Mouse (Mus musculus): ENCODE measurements around the gene Zfp26. TPM values are rescaled to one million over a fixed set of nuclear protein-coding genes. Genes with fewer than 3 reads are reported as not detected.
A peak's percentile ranks its signal among the peaks of the same experiment; 100 is the strongest.

The Zfp26 gene
- polyA plus RNA-seq (2011; ENCODE audit: insufficient read depth, insufficient read length, low replicate concordance, missing spikeins), result 2.4 and 6.6 TPM in 2 replicates

DNA sequence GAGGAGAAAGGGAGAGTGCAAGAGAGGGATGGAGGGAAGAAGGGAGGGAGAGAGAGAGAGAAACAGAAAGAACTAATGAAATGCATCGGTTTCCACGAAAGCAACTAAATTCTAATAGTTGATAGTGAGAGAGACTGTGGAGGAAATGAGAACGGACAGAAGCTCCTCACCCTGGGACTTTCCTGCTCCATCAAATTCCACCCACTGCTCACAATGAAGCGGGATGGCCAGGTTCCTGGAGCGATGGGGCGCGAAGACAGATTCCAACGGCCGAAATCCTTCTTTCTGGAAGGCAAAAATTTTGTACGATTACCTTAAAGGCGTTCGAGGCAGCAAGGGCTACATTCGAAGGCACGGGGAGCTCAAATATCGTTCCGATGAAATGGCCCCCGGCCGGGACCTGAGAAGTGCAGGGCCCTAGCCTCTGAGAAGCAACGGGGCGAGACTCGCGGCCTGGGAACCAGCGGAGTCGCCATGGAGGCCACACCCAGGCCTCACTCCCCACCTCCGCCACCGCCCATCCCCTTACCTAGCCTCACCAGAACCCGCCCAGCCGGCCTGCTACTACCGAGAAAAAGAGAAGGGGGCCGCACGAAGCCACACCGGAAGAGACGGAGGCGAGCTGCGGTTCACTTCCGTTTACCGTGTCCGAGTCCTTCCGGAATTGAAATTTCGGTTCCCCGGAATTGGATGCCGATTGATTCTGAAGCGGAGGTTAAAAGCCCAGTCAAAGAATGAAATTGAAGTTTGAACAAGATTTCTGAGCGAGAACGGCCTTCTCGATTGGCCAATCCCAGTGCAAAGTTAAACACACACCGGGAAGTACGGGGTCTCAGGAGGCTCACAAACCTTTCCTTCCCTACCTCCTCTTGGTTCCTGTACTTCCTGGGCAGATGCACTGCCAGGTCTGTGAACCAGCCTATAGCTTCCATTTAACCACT, at the start of gene Zfp26:
Gene Zfp26 (minus strand): TSS at position 786 of the 941 bp plus-strand sequence.
- WGBS, result under 1% methylated on average over 48 of the region's 48 CpGs
- Histone ChIP-seq H3K4me3 (replicated peaks; ENCODE audit: control insufficient read depth, low read depth, low read length) (peak within 1 kb of the TSS; percentile 85), H3K4me1 (ENCODE audit: control insufficient read depth, insufficient read depth, low read length) (no peaks in the 10 kb centered on the region; the same call in 1 of the 2 replicates), H3K27ac (ENCODE audit: control insufficient read depth, insufficient read depth, low read depth, low read length, poor library complexity) (peak within 1 kb of the TSS; percentile 73)
- TF ChIP-seq POLR2A (IDR thresholded peaks at IDR 0.05; ENCODE audit: borderline replicate concordance, control insufficient read depth, low read depth, low read length) (peak; percentile 36; the same call in 1 of the 2 replicates), CTCF (IDR thresholded peaks at IDR 0.05; ENCODE audit: control insufficient read depth, insufficient read depth, low read length) (no peak)

DNA sequence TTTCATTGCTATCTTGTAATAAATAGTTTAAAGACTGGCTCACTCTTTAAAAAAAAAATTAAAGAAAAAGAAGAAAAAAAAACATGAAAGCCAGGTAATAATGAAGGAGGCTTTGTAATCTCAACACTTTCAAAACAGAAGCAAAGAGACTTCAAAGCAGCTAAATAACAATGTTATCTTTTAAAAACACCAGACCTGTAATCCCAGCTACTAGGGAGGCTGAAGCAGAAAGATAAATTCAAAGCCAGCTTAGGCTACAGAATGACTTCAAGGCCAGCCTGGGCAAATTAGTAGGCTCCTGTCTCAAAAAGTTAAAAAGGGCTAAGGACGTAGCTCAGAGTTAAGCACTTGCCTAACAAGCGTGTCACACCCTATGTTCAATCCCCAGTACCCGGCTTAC, 49.7 kb upstream of the Zfp26 start:
- WGBS, result 55% methylated on average over 3 of the region's 3 CpGs
- no peaks in the 10 kb centered on the region; the same call in 1 of the 2 replicates for H3K4me1 ChIP-seq (ENCODE audit: control insufficient read depth, insufficient read depth, low read length)

DNA sequence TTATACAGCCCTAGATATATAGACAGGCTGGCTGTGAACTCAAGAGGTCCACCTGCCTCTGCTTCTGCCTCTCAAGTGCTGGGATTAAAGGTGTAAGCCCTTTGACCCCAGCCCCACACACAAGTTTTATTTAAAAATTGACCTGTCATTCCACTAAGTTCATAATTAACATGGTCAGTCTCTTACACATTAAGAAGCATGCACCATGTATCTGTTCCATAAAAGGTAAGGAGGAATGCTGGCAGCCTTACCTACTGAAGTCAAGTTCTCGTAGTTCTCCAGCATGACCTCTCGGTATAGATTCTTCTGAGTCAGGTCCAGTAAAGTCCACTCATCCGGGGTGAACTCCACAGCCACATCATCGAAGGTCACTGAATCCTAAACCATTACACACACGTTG, 44.8 kb upstream of the Zfp26 start:
- TF ChIP-seq CTCF (IDR thresholded peaks at IDR 0.05; ENCODE audit: control insufficient read depth, insufficient read depth, low read length) (no peak), POLR2A (IDR thresholded peaks at IDR 0.05; ENCODE audit: borderline replicate concordance, control insufficient read depth, low read depth, low read length) (no peak)
- no peak overlapping the region for H3K4me3 ChIP-seq (replicated peaks; ENCODE audit: control insufficient read depth, low read depth, low read length)
- WGBS, result 91% methylated on average over 5 of the region's 5 CpGs
- H3K4me1 ChIP-seq (ENCODE audit: control insufficient read depth, insufficient read depth, low read length), result no peaks in the 10 kb centered on the region
- no peak overlapping the region for H3K27ac ChIP-seq (ENCODE audit: control insufficient read depth, insufficient read depth, low read depth, low read length, poor library complexity)

More for the DNA sequence above, 49.7 kb upstream of the Zfp26 start:
- no peak for TF ChIP-seq CTCF (IDR thresholded peaks at IDR 0.05; ENCODE audit: control insufficient read depth, insufficient read depth, low read length)
- no peak overlapping the region for H3K4me3 ChIP-seq (replicated peaks; ENCODE audit: control insufficient read depth, low read depth, low read length)
- H3K27ac ChIP-seq (ENCODE audit: control insufficient read depth, insufficient read depth, low read depth, low read length, poor library complexity), result no peak overlapping the region

DNA sequence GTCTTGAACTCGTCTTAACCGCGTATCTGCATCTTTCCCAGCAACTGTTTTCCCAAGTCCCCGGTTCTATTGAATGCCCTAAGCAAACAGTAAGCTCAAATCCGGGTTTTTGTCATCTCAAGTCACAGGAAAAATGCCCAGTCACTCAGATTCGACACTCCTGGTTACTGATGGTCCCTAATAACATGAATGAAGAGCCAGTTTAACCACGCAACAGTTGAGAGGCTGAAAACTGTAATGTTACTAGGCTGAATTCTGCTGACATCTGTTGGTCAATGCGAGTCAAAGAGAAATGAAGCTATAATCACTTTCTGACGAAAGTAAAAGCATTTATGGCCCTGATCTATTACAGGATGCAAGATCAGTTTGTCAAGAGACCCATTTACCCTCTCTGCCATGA, 33.3 kb upstream of the Zfp26 start:
- H3K27ac ChIP-seq (ENCODE audit: control insufficient read depth, insufficient read depth, low read depth, low read length, poor library complexity), result peak overlapping the region; percentile 100; the same call in 1 of the 2 replicates
- H3K4me1 ChIP-seq (ENCODE audit: control insufficient read depth, insufficient read depth, low read length), result no peaks in the 10 kb centered on the region; the same call in 1 of the 2 replicates
- TF ChIP-seq POLR2A (IDR thresholded peaks at IDR 0.05; ENCODE audit: borderline replicate concordance, control insufficient read depth, low read depth, low read length) (no peak), CTCF (IDR thresholded peaks at IDR 0.05; ENCODE audit: control insufficient read depth, insufficient read depth, low read length) (no peak)
- H3K4me3 ChIP-seq (replicated peaks; ENCODE audit: control insufficient read depth, low read depth, low read length), result peak overlapping the region; percentile 91
- 2% methylated on average over 9 of the region's 9 CpGs for WGBS

DNA sequence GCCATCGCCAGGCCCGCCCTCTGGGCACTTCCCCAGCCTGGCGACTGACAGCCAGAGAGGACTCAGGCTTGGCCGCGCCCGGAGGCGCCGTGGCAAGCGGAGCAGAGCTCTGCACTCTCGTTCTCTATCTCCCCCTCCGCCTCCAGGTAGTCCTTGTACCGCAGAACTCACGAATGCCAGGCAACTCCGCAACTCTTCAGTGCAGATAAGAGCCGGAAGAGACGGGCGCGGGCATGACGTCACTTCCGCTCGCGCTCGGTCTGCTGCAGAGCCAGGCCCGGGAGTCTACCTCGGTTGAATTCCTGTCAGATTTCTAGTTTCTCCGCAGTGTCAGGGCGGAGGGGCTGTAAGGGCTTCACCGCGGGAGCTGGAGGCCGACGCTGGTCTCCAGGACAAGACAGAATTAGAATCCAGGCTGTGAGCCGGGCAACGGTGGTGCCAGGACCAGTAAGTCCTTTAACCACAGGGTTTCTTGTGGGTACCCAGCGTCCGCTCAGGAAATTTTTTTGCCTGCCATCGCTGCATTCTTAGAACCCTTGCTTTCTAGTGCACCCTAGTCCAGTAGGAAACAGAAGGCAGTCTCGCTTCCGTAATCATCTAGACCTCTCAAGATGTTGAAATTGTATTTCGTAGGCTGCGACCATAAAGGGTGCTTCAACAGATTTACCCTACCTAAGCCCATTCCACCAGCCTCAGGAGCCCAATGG, 32.7 kb upstream of the Zfp26 start, which contains the start of gene Zfp426:
Gene Zfp426 (minus strand): TSS at position 220 of the 707 bp plus-strand sequence.
- WGBS, result under 1% methylated on average over 40 of the region's 40 CpGs
- Histone ChIP-seq H3K4me3 (replicated peaks; ENCODE audit: control insufficient read depth, low read depth, low read length) (peak within 1 kb of the TSS; percentile 91), H3K27ac (ENCODE audit: control insufficient read depth, insufficient read depth, low read depth, low read length, poor library complexity) (peak within 1 kb of the TSS; percentile 100), H3K4me1 (ENCODE audit: control insufficient read depth, insufficient read depth, low read length) (no peaks in the 10 kb centered on the region; the same call in 1 of the 2 replicates)
- peak; percentile 90 for TF ChIP-seq POLR2A (IDR thresholded peaks at IDR 0.05; ENCODE audit: borderline replicate concordance, control insufficient read depth, low read depth, low read length)
- TF ChIP-seq CTCF (IDR thresholded peaks at IDR 0.05; ENCODE audit: control insufficient read depth, insufficient read depth, low read length), result no peak

DNA sequence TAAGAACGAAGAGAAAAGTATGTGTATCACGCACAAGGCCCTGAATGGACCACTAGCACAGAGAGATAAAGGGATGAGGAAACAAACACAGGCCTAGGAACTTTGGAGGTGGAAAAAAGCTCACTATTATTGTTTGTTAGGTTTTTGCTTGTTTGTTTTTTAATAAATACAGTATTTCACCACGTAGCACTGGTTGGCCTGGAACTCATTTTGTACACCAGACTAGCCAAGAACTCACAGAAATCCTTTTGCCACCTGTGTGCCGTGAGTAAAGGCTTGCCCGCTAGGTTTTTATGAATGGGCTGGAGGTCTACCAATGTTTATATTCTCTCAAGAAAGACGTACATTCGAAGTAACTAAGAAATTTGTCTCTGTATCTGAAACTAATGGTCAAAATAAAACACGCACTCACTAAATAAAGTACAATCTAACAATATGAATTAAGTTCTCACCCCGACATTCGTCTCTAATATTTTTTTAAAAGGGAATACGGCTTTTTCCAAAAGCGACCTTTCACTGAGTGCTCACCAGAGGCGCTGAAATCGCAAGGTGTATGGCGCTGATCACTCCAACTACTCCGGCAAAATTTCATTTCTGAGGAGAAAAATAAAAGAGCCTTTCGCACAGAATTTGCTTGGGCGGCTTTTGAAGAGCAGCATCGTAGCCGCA, 32.0 kb upstream of the Zfp26 start:
- peak overlapping the region; percentile 91 for H3K4me3 ChIP-seq (replicated peaks; ENCODE audit: control insufficient read depth, low read depth, low read length)
- no peaks in the 10 kb centered on the region; the same call in 1 of the 2 replicates for H3K4me1 ChIP-seq (ENCODE audit: control insufficient read depth, insufficient read depth, low read length)
- peak overlapping the region; percentile 100 for H3K27ac ChIP-seq (ENCODE audit: control insufficient read depth, insufficient read depth, low read depth, low read length, poor library complexity)
- TF ChIP-seq POLR2A (IDR thresholded peaks at IDR 0.05; ENCODE audit: borderline replicate concordance, control insufficient read depth, low read depth, low read length) (no peak), CTCF (IDR thresholded peaks at IDR 0.05; ENCODE audit: control insufficient read depth, insufficient read depth, low read length) (no peak)
- WGBS, result 6% methylated on average over 20 of the region's 20 CpGs

DNA sequence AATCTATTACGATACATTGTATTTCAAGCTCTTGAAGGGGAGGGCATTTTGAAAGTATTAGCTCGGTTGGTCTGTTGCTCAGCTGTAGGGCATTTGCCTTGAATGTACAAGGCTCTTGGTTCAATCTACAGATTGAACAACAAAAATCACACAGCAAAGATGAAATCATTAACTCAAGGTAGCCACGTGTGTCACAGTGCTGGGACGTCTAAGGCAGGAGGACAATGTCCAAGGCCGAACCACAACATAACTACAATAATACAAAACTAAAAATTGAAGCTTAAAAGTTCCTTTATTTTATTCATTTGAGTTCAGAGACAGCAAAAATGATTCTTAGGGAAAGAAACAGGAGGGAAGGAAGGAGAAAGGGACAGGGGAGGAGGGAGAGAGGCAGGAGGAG, 29.6 kb upstream of the Zfp26 start:
- WGBS, result 84% methylated on average over 5 of the region's 5 CpGs
- no peak for TF ChIP-seq CTCF (IDR thresholded peaks at IDR 0.05; ENCODE audit: control insufficient read depth, insufficient read depth, low read length)
- no peak for TF ChIP-seq POLR2A (IDR thresholded peaks at IDR 0.05; ENCODE audit: borderline replicate concordance, control insufficient read depth, low read depth, low read length)
- Histone ChIP-seq H3K4me1 (ENCODE audit: control insufficient read depth, insufficient read depth, low read length) (no peaks in the 10 kb centered on the region; the same call in 1 of the 2 replicates), H3K4me3 (replicated peaks; ENCODE audit: control insufficient read depth, low read depth, low read length) (no peak overlapping the region), H3K27ac (ENCODE audit: control insufficient read depth, insufficient read depth, low read depth, low read length, poor library complexity) (no peak overlapping the region)

Data from bone marrow, adult 2 months (tissue).